Comparison of ENCODE assay signal across 19 mouse cellular contexts in genomic region chr3:86093907-86094306, GRCm38 (mm10). TPM values are rescaled to one million over a fixed set of nuclear protein-coding genes. Genes with fewer than 3 reads are reported as not detected.
DNase-seq lines count a peak whose midpoint lies in the region; ATAC-seq lines count a peak whose summit lies in the region.
"Had no signal": no experiment of that assay in that cellular context is flagged by ENCODE, and none has a peak within 500 bp of the region (broad histone marks: within the 10 kb centered on the region; RNA-seq: fewer than 3 reads in every experiment).

No protein-coding gene starts in this region.

- no peak overlapping the region for H3K4me3 ChIP-seq in forebrain, embryonic 13.5 days
- H3K4me3 ChIP-seq in forebrain, embryonic 16.5 days (replicated peaks; ENCODE audit: low read length) = no peak overlapping the region
- no peak overlapping the region for H3K4me3 ChIP-seq in neural tube, embryonic 12.5 days
- H3K4me3 ChIP-seq in limb, embryonic 12.5 days (replicated peaks) = no peak overlapping the region
- H3K4me3 ChIP-seq in liver, embryonic 11.5 days (ENCODE audit: low read depth, low read length) = no peak overlapping the region
- H3K4me3 ChIP-seq: intestine, embryonic 15.5 days; liver, embryonic 15.5 days had no signal

- peak overlapping the region; percentile 11; the same call in 1 of the 2 replicates for H3K27ac ChIP-seq in forebrain, embryonic 13.5 days
- H3K27ac ChIP-seq in forebrain, embryonic 16.5 days (ENCODE audit: low read length) = no peak overlapping the region
- peak overlapping the region; percentile 6; the same call in 1 of the 2 replicates for H3K27ac ChIP-seq in neural tube, embryonic 12.5 days
- peak overlapping the region; percentile 84 for H3K27ac ChIP-seq in limb, embryonic 12.5 days
- no peak overlapping the region for H3K27ac ChIP-seq in liver, embryonic 11.5 days (ENCODE audit: low read depth, low read length)
- H3K27ac ChIP-seq: intestine, embryonic 15.5 days; liver, embryonic 15.5 days; stomach, postnatal 0 days had no signal

- no peaks in the 10 kb centered on the region for H3K36me3 ChIP-seq in forebrain, embryonic 13.5 days (ENCODE audit: poor library complexity, severe bottlenecking)
- H3K36me3 ChIP-seq in forebrain, embryonic 16.5 days (ENCODE audit: control insufficient read depth, insufficient read depth) = no peaks in the 10 kb centered on the region
- H3K36me3 ChIP-seq in neural tube, embryonic 12.5 days = no peaks in the 10 kb centered on the region
- H3K36me3 ChIP-seq in limb, embryonic 12.5 days = peaks cover 4% of the 10 kb centered on the region; the same call in 1 of the 2 replicates
- H3K36me3 ChIP-seq in liver, embryonic 11.5 days (ENCODE audit: control insufficient read depth, insufficient read depth, low read length) = 0 out of 2 replicates have a peak, but pooled peaks cover 3% of the 10 kb centered on the region
- H3K36me3 ChIP-seq: liver, embryonic 15.5 days had no signal

- H3K9ac ChIP-seq in forebrain, embryonic 13.5 days = no peak overlapping the region
- H3K9ac ChIP-seq in forebrain, embryonic 16.5 days (replicated peaks; ENCODE audit: low read depth, low read length) = no peak overlapping the region
- H3K9ac ChIP-seq in neural tube, embryonic 12.5 days = no peak overlapping the region
- no peak overlapping the region; the same call in 1 of the 2 replicates for H3K9ac ChIP-seq in limb, embryonic 12.5 days (replicated peaks)
- no peak overlapping the region for H3K9ac ChIP-seq in liver, embryonic 11.5 days (ENCODE audit: low read depth, low read length)
- H3K9ac ChIP-seq: intestine, embryonic 15.5 days; liver, embryonic 15.5 days had no signal

- peaks cover 4% of the 10 kb centered on the region for H3K4me1 ChIP-seq in forebrain, embryonic 13.5 days
- H3K4me1 ChIP-seq in forebrain, embryonic 16.5 days (replicated peaks; ENCODE audit: control insufficient read depth, insufficient read depth, low read length) = peaks cover 8% of the 10 kb centered on the region
- H3K4me1 ChIP-seq in neural tube, embryonic 12.5 days = 0 out of 2 replicates have a peak, but pooled peaks cover 7% of the 10 kb centered on the region
- H3K4me1 ChIP-seq in limb, embryonic 12.5 days (replicated peaks) = peaks cover 28% of the 10 kb centered on the region
- no peaks in the 10 kb centered on the region for H3K4me1 ChIP-seq in liver, embryonic 11.5 days (replicated peaks; ENCODE audit: control insufficient read depth, insufficient read depth, low read length)
- H3K4me1 ChIP-seq: intestine, embryonic 15.5 days; liver, embryonic 15.5 days had no signal

- no peaks in the 10 kb centered on the region for H3K9me3 ChIP-seq in forebrain, embryonic 13.5 days (replicated peaks)
- H3K9me3 ChIP-seq in forebrain, embryonic 16.5 days (ENCODE audit: control insufficient read depth, low read length) = no peaks in the 10 kb centered on the region
- no peaks in the 10 kb centered on the region for H3K9me3 ChIP-seq in neural tube, embryonic 12.5 days
- no peaks in the 10 kb centered on the region for H3K9me3 ChIP-seq in limb, embryonic 12.5 days
- H3K9me3 ChIP-seq in liver, embryonic 11.5 days (ENCODE audit: control insufficient read depth, low read length) = no peaks in the 10 kb centered on the region
- H3K9me3 ChIP-seq: intestine, embryonic 15.5 days; liver, embryonic 15.5 days had no signal

- no peak overlapping the region for H3K4me2 ChIP-seq in forebrain, embryonic 13.5 days
- no peak overlapping the region for H3K4me2 ChIP-seq in forebrain, embryonic 16.5 days (ENCODE audit: low read length)
- H3K4me2 ChIP-seq in neural tube, embryonic 12.5 days (replicated peaks) = no peak overlapping the region
- no peak overlapping the region; the same call in 1 of the 2 replicates for H3K4me2 ChIP-seq in limb, embryonic 12.5 days
- no peak overlapping the region for H3K4me2 ChIP-seq in liver, embryonic 11.5 days
- H3K4me2 ChIP-seq: intestine, embryonic 15.5 days; liver, embryonic 15.5 days had no signal

- ATAC-seq in forebrain, embryonic 13.5 days = no peak
- no peak for ATAC-seq in forebrain, embryonic 16.5 days
- no peak for ATAC-seq in neural tube, embryonic 12.5 days (ENCODE audit: low FRiP score, low read depth)
- no peak for ATAC-seq in limb, embryonic 12.5 days (ENCODE audit: insufficient number of reproducible peaks, insufficient read depth, low FRiP score, low TSS enrichment, low read depth)
- ATAC-seq in liver, embryonic 11.5 days (replicated peaks; ENCODE audit: low FRiP score) = no peak
- ATAC-seq: intestine, embryonic 15.5 days had no signal

- H3K27me3 ChIP-seq in forebrain, embryonic 13.5 days = no peaks in the 10 kb centered on the region
- no peaks in the 10 kb centered on the region for H3K27me3 ChIP-seq in forebrain, embryonic 16.5 days (replicated peaks; ENCODE audit: control insufficient read depth, insufficient read depth, low read length)
- no peaks in the 10 kb centered on the region for H3K27me3 ChIP-seq in neural tube, embryonic 12.5 days (replicated peaks)
- no peaks in the 10 kb centered on the region for H3K27me3 ChIP-seq in limb, embryonic 12.5 days
- H3K27me3 ChIP-seq in liver, embryonic 11.5 days (replicated peaks; ENCODE audit: control insufficient read depth, insufficient read depth, low read length) = no peaks in the 10 kb centered on the region
- H3K27me3 ChIP-seq: intestine, embryonic 15.5 days; liver, embryonic 15.5 days had no signal

- DNase-seq in neural tube, embryonic 10.5 days (ENCODE audit: extremely low spot score, low spot score) = no peak
- no peak for DNase-seq in liver, embryonic 11.5 days (ENCODE audit: low spot score)
- no peak for DNase-seq in spleen, postnatal 10 days (ENCODE audit: low spot score in 2 of 2)
- DNase-seq in layer of hippocampus, postnatal 25 days (ENCODE audit: extremely low spot score in 1 of 2, low spot score in 1 of 2) = no peak
- DNase-seq: adrenal gland, postnatal 36 days; cerebellum, postnatal 10 days; gastrocnemius, postnatal 10 days; heart, postnatal 14 days; kidney, postnatal 36 days; lung, postnatal 14 days; spleen, adult 18-20 months; thymus, postnatal 25 days had no signal

- WGBS in forebrain, embryonic 13.5 days = 74% methylated on average over 5 of the region's 5 CpGs
- WGBS in forebrain, embryonic 16.5 days = 65% methylated on average over 5 of the region's 5 CpGs
- WGBS in neural tube, embryonic 12.5 days = 73% methylated on average over 5 of the region's 5 CpGs
- 75% methylated on average over 5 of the region's 5 CpGs for WGBS in limb, embryonic 12.5 days
- WGBS in liver, embryonic 11.5 days = 82% methylated on average over 5 of the region's 5 CpGs

RNA-seq across cellular contexts. Expression of gene Rps3a1, which starts 48.6 kb away (rescaled TPM):
- polyA plus RNA-seq in forebrain, embryonic 13.5 days (2015; fragmentation: Nextera tagmentation; extraction: Ambion mirVana) = 840 and 952 TPM in 2 replicates
- polyA plus RNA-seq in forebrain, embryonic 16.5 days (2015; fragmentation: Nextera tagmentation; extraction: Ambion mirVana) = 654 and 744 TPM in 2 replicates
- 815 and 820 TPM in 2 replicates for polyA plus RNA-seq in neural tube, embryonic 12.5 days (2016; fragmentation: Nextera tagmentation; extraction: Ambion mirVana)
- 1,233 and 1,304 TPM in 2 replicates for polyA plus RNA-seq in limb, embryonic 12.5 days (2016; fragmentation: Nextera tagmentation; extraction: Ambion mirVana)
- polyA plus RNA-seq in liver, embryonic 11.5 days (2014; fragmentation: Nextera tagmentation; extraction: Ambion mirVana) = 1,618 and 1,639 TPM in 2 replicates
- 100 to 1,000 TPM; 358 to 428 TPM for total RNA-seq in layer of hippocampus, postnatal 25 days (2021)

Comparison
In these comparisons a context has a peak if more than half of its experiments do, and no peak if none do; other contexts are left out.
1. H3K27ac ChIP-seq: peak in forebrain, embryonic 13.5 days (single experiment), neural tube, embryonic 12.5 days (single experiment) and limb, embryonic 12.5 days (single experiment); none in forebrain, embryonic 16.5 days (single experiment) and liver, embryonic 11.5 days (single experiment).